Mouse (Mus musculus): ENCODE measurements around the gene 1700037C18Rik. TPM values are rescaled to one million over a fixed set of nuclear protein-coding genes. Genes with fewer than 3 reads are reported as not detected.
"Not testable (repeated sequence)": the region's sequence is repeated elsewhere in the genome, so short reads cannot be mapped to it uniquely, and the experiment has no call there.

The 1700037C18Rik gene
- total RNA-seq, 2 experiments from 2014 or later = not detected

DNA sequence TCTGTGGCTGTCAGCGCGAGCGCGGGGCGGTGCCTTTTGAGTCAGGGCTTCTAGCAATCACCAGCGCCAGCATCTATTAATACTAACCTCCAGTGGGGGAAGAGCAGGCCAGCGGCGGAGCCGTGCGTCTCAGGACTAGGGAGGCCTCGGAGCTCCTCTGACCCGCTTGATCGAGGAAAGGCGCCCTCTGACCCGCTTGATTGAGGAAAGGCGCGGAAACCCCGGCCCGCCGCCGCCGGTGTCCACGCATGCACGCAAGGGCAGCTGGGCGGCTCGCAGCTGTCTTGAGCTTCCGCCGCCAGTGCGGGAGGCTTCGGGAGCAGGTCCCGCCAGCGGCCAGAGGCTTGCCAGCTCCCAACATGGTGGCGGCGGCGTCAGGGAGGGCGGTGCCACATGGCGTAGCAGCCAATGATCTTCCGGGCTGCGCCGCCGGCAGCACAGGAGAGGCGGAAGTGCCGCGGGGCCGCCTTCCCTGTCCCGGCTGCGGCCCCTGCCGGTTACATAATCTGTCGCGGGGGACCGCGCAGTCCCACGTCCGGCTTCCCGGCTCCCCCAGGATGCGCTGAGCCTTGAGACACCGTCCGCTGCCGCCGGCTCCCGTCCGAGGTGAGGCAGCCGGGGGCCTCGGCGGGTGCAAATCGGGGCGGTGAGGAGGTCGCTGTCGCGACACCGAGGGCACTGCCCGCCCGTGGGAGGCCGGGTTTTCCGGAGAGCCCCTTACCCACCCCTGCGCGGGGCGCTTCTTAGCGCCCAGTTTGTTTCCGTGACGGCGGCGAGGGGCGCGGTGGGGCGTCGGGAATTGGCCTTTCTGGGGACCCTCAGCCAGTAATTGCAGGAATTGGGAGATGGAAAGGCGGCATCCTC is 24.1 kb downstream of the 1700037C18Rik start, which contains the start of the genes Zfp597 and Gm20695:
Zfp597 (minus strand) TSS at position 361 of the 864 bp plus-strand sequence.
Gm20695 (plus strand) TSS at position 448 of the 864 bp plus-strand sequence.
- peak; percentile 100 for ATAC-seq (replicated peaks; ENCODE audit: low FRiP score, poor library complexity, severe bottlenecking)

DNA sequence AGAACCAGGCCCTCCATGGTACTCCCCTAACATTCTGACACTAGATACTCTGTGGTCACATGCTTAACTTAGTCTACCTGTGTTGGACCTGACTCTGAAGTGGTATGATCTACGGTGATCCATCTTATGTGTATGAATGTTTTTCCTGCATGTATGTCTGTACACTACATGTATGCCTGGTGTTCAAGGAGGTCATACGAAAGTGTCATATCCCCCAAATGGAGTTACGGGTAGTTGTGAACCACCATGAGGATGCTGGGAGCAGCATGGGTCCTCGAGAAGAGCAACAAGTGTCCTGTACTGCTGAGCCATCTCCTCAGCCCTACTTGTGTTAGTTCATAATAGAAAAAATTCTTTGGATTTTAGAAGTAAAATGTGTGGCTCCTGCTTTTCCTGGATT is 32.1 kb downstream of the 1700037C18Rik start:
- ATAC-seq (replicated peaks; ENCODE audit: low FRiP score, poor library complexity, severe bottlenecking) = no peak

DNA sequence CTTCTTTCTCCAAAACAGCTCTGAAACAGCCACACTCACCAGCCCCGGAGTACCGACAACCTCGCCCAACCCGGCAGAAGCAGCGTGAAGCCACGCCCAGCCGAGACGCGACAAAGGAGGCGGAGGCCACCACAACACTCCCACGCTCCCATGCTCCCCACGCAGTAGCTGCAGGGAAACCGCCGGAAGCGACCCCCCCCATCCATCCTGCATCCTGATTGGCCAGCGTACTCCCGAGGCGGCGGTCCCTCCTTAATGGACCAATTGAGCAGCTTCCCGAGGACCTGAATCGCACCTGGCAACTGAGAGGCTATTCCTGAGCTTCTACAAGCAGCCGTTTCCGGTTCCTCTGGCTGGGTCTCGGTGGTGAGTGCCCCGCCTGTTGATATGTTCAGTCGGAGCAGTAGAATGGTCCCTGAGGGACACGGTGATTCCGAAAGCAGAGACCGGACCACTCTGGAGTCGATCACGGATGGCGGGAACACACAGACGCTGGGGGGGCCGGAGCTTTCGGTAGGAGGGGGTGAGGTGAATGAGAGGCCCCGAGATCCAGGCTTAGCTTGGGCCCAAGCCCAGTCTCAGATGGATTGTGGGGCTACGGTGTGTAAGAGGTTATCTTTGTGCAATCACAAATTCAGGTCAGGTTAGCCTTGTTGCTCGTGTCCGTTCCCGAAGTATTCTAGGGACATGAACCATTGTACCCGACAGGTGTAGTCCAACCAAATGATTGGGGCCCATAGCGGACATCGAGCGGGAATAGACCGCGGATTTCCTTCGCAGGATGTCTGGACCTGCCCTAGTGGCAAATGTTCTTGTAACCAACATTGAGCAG is 36.1 kb downstream of the 1700037C18Rik start, which contains the start of gene Naa60:
Naa60 (plus strand) TSS at position 160 of the 832 bp plus-strand sequence.
- ATAC-seq (replicated peaks; ENCODE audit: low FRiP score, poor library complexity, severe bottlenecking) = peak; percentile 100

DNA sequence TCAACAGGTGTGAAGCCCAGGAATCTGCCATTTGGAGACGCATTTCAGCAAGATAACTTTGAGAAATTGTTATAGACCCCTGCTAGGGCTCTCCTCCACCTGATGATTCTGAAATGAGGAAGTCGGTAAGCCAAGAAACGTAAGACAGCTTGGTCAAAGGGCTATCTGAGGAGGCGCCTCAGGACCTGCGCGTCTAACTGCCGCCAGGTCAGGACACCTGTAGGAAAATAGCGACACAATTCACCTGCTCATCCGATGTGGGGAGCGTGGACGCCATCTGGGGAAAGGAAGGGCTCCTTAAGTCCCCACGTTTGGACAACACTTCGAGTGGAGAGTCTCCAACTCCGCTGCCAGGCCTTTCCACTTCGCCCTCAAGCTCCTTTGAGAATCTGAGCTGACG is 36.7 kb downstream of the 1700037C18Rik start:
- ATAC-seq (replicated peaks; ENCODE audit: low FRiP score, poor library complexity, severe bottlenecking) = peak; percentile 60

DNA sequence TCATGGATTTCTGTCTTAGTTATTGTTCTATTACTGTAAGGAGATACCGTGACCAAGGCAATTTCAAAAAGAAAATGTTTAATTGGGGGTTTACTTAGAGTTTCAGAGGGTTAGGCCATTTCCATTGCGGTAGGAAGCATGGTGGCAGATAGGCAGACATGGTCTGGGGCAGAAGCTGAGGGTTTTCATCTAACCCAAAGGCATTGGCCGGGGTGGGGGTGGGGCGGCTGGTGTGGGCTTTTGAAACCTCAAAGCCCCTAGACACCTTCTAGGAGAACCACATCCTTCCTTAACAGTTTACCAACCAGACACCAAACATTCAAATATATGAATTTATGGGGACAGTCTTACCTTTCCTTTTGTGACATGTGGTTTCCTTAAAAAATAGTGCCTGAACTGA is 49.2 kb downstream of the 1700037C18Rik start:
- ATAC-seq (replicated peaks; ENCODE audit: low FRiP score, poor library complexity, severe bottlenecking) = no peak

DNA sequence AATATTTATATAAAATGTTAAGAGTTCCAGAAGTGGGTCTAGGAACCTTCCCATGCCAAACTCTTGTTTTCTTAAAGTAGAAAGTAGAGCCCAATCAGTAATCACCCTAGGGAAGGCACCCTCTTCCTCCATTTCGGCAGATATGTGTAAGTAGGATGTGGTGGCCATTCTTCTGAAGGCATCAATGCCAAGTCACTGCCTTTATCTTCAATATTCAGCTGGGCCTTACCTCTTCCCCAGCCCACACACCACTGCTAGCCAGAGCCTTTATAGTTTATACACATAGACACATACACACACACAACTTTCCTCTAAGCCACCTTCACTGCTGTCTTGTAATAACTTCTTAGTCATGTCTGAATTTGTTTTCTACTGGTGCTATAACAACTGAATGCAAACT is 52.7 kb downstream of the 1700037C18Rik start:
- no peak for ATAC-seq (replicated peaks; ENCODE audit: low FRiP score, poor library complexity, severe bottlenecking)

DNA sequence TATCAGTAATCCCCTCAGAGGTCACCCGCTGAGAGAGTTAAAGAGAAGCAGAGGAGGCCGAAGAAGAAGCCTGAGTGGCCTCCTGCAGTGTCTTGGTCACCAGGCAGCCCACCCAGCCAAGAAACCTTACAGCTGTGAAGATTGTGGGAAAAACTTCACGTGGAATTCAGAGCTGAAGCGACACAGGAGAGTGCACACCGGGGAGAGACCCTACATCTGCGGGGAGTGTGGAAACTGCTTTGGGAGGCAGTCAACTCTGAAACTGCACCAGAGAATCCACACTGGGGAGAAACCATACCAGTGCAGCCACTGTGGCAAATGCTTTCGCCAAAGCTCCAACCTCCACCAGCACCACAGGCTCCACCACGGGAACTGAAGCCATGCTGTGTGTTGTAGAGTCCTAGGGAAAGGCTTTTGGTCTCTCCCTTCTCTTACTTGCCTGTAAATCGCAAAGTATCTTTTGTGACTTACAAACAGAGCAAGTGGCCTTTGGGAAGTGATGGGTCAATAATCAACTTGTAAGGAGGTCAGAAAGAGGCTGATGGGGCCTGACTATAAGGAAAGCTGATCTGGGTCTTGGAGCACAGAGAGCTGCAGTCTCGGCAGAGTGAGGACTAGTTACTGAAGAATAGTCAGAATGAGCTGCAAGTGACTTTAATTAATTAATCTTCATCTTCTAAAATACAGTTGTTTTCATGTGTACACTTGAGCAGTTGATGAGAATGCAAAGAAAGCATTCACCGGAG is 53.9 kb downstream of the 1700037C18Rik start:
- ATAC-seq (replicated peaks; ENCODE audit: low FRiP score, poor library complexity, severe bottlenecking) = no peak

DNA sequence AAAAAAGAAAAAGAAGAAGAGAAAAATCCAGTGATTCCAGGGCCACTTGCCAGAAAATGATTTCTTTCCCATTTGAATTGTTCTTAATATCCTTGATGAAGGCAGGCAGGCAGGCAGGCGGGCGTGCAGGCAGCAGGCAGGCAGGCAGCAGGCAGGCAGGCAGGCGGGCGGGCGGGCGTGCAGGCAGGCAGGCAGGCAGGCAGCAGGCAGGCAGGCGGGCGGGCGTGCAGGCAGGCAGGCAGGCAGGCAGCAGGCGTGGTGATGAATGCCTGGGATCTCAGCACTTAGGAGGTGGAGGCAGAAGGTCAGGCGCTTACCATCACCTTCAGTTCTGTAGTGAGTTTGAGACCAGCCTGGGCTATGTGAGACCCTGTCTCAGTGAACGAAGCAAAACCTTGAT is 55.9 kb downstream of the 1700037C18Rik start:
- ATAC-seq (replicated peaks; ENCODE audit: low FRiP score, poor library complexity, severe bottlenecking) = no peak

DNA sequence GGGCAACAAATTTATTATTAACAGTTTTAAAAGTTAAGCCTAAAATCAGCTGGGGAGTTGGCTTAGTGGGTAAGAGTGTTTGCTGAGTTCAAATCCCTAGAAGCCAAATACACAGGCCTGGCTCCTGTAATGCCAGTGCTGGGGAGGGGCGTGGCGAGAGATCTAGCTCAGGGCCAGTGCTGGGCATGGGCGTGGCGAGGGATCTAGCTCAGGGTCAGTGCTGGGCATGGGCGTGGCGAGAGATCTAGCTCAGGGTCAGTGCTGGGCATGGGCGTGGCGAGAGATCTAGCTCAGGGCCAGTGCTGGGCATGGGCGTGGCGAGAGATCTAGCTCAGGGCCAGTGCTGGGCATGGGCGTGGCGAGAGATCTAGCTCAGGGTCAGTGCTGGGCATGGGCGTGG is 57.2 kb downstream of the 1700037C18Rik start:
- ATAC-seq (replicated peaks; ENCODE audit: low FRiP score, poor library complexity, severe bottlenecking) = not testable (repeated sequence)

DNA sequence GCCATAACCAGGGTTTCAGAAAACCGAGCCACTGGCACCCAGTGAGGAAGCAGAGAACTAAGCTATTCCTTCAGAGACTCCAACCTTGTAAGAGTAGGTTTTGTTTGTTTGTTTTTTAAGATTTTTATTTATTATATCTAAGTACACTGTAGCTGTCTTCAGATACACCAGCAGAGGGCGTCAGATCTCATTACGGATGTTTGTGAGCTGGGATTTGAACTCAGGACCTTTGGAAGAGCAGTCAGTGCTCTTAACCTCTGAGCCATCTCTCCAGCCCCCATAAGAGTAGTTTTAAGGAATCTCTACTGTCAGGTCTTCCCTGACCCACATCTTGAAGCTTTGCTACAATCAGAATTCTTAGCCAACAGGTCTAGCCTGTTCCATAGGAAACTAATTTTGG is 60.1 kb downstream of the 1700037C18Rik start:
- ATAC-seq (replicated peaks; ENCODE audit: low FRiP score, poor library complexity, severe bottlenecking) = no peak

DNA sequence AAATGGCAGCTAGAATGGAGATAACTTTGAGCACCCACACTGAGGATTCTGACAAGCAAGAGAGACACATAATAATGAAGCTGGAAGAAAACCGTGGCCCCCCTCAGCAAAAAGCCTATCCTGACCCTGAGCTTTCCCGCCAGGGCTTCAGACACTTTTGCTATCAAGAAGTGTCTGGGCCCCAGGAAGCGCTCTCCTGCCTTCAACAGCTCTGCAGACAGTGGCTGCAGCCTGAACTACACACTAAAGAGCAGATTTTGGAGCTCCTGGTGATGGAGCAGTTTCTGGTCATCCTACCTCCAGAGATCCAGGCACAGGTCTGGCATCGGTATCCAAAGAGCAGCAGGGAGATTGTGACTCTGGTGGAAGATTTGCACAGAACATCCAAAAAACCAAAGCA is 60.6 kb downstream of the 1700037C18Rik start:
- no peak for ATAC-seq (replicated peaks; ENCODE audit: low FRiP score, poor library complexity, severe bottlenecking)

DNA sequence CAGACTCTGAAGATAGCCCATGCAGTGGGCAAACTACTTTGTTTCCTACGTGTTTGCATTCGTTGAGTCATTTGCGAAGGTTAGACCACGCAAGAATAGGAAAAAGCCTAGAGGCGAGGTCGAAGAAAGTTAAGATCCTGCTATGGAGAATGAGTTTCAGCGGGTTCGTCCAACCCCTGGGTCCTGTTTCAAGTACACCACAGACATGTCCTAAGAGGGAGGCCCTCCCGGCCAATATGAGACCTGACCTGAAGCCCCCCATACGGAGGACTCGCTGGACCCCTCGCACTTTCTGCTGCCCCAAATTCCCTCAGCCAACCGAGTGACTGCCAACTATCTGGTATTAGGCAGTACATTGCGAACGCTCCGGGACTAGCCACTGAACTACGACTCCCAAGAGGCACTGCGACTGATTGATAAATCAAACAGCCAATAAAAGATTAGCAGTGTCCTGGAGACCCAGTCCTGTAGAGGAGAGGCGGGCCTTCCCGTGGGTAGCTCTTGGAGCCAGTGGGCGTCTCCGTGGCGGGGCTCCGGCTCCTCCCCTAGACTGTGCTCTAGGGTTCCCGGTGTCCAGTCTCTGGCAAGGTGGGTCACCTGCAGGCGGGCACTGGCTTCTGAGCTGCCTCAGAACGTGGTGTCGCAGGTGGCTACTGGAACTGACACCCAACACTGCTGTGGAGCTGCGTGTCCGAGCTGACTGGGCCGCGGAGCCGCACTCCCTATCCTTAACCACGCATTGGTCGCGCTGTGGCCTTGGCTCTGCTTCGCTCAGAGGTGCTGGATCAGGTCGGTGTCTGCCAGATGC is 61.6 kb downstream of the 1700037C18Rik start, which contains the start of gene Zfp174:
Zfp174 (plus strand) TSS at position 558 of the 808 bp plus-strand sequence.
- peak; percentile 99 for ATAC-seq (replicated peaks; ENCODE audit: low FRiP score, poor library complexity, severe bottlenecking)

Other genes with a start within 250 kb of the 1700037C18Rik start
- gene Mefv, start 190.6 kb downstream of the 1700037C18Rik start, total RNA-seq (2015; ENCODE audit: low replicate concordance) = 1.9 and 4.2 TPM in 2 replicates
- gene Mefv, start 190.6 kb downstream of the 1700037C18Rik start, total RNA-seq (2017; ENCODE audit: low replicate concordance) = 8.4 and 12.0 TPM in 2 replicates
- gene Zfp263, start 164.6 kb downstream of the 1700037C18Rik start, total RNA-seq (2015; ENCODE audit: low replicate concordance) = 5.4 and 7.5 TPM in 2 replicates
- 5.6 and 6.5 TPM in 2 replicates for gene Zfp263, start 164.6 kb downstream of the 1700037C18Rik start, total RNA-seq (2017; ENCODE audit: low replicate concordance)
- not detected in 2 replicates for gene Olfr15, start 77.8 kb downstream of the 1700037C18Rik start, total RNA-seq (2015; ENCODE audit: low replicate concordance)
- gene Olfr15, start 77.8 kb downstream of the 1700037C18Rik start, total RNA-seq (2017; ENCODE audit: low replicate concordance) = 0.43 TPM in 1 of 2 replicates, not detected in the other
- gene Zfp174, start 61.4 kb downstream of the 1700037C18Rik start, total RNA-seq (2015; ENCODE audit: low replicate concordance) = 0.21 TPM in 1 of 2 replicates, not detected in the other
- 0.28 TPM in 1 of 2 replicates, not detected in the other for gene Zfp174, start 61.4 kb downstream of the 1700037C18Rik start, total RNA-seq (2017; ENCODE audit: low replicate concordance)
- gene Naa60, start 36.3 kb downstream of the 1700037C18Rik start, total RNA-seq (2015; ENCODE audit: low replicate concordance) = 28.0 and 33.8 TPM in 2 replicates
- gene Naa60, start 36.3 kb downstream of the 1700037C18Rik start, total RNA-seq (2017; ENCODE audit: low replicate concordance) = 22.7 and 25.8 TPM in 2 replicates
- gene Zfp597, start 24.1 kb downstream of the 1700037C18Rik start, total RNA-seq (2015; ENCODE audit: low replicate concordance) = 2.7 and 9.8 TPM in 2 replicates
- 3.7 and 4.0 TPM in 2 replicates for gene Zfp597, start 24.1 kb downstream of the 1700037C18Rik start, total RNA-seq (2017; ENCODE audit: low replicate concordance)
- gene Gm20695, start 24.0 kb downstream of the 1700037C18Rik start, total RNA-seq (2015; ENCODE audit: low replicate concordance) = not detected in 2 replicates
- 0.68 TPM in 1 of 2 replicates, not detected in the other for gene Gm20695, start 24.0 kb downstream of the 1700037C18Rik start, total RNA-seq (2017; ENCODE audit: low replicate concordance)
- gene Cluap1, start 112 bp upstream of the 1700037C18Rik start, total RNA-seq (2015; ENCODE audit: low replicate concordance) = 4.4 and 4.8 TPM in 2 replicates
- gene Cluap1, start 112 bp upstream of the 1700037C18Rik start, total RNA-seq (2017; ENCODE audit: low replicate concordance) = 3.6 and 7.0 TPM in 2 replicates
- 0.42 TPM in 1 of 2 replicates, not detected in the other for gene Nlrc3, start 67.9 kb upstream of the 1700037C18Rik start, total RNA-seq (2015; ENCODE audit: low replicate concordance)
- gene Nlrc3, start 67.9 kb upstream of the 1700037C18Rik start, total RNA-seq (2017; ENCODE audit: low replicate concordance) = 0.56 TPM in 1 of 2 replicates, not detected in the other
- gene Slx4, start 95.1 kb upstream of the 1700037C18Rik start, total RNA-seq (2015; ENCODE audit: low replicate concordance) = 16.7 and 28.2 TPM in 2 replicates
- gene Slx4, start 95.1 kb upstream of the 1700037C18Rik start, total RNA-seq (2017; ENCODE audit: low replicate concordance) = 14.1 and 17.3 TPM in 2 replicates
- gene Dnase1, start 128.3 kb upstream of the 1700037C18Rik start, total RNA-seq (2015; ENCODE audit: low replicate concordance) = not detected in 2 replicates
- gene Dnase1, start 128.3 kb upstream of the 1700037C18Rik start, total RNA-seq (2017; ENCODE audit: low replicate concordance) = not detected in 2 replicates
- 14.6 and 15.0 TPM in 2 replicates for gene Trap1, start 169.1 kb upstream of the 1700037C18Rik start, total RNA-seq (2015; ENCODE audit: low replicate concordance)
- 13.5 and 17.7 TPM in 2 replicates for gene Trap1, start 169.1 kb upstream of the 1700037C18Rik start, total RNA-seq (2017; ENCODE audit: low replicate concordance)

Data from erythroblast, adult 5-6 weeks (primary cell).